Mouse (Mus musculus) limb, embryonic 11.5 days (tissue): Measurements from ENCODE around the gene Ube2v1. TPM values are rescaled to one million over a fixed set of nuclear protein-coding genes. Genes with fewer than 3 reads are reported as not detected.

ENCODE experiments used
- ATAC-seq: fragments of 200-750 bp; cut with Nextera tagmentation; 2 replicates; pipeline ENCODE4 v1.8.0; 2017; ENCODE audit warnings: low read depth; ENCODE audit not compliant: insufficient number of reproducible peaks, low FRiP score, low TSS enrichment
- DNase-seq: peaks from one replicate; pipeline ENCODE4 v3.0.0-alpha.2; 2015; ENCODE audit warnings: low spot score
- H3K27ac ChIP-seq: fragments of 300-500 bp; sonication (generic); replicated peaks from 2 replicates; pipeline ENCODE4 v1.5.1; 2014; ENCODE audit warnings: low read depth, mild to moderate bottlenecking, low read length
- H3K27me3 ChIP-seq: fragments of 300-500 bp; sonication (generic); 2 replicates; pipeline ENCODE4 v1.6.1; 2014; ENCODE audit warnings: mild to moderate bottlenecking, low read length, mixed read lengths; ENCODE audit not compliant: control insufficient read depth, insufficient read depth
- H3K36me3 ChIP-seq: fragments of 300-500 bp; sonication (generic); 2 replicates; pipeline ENCODE4 v1.6.1; 2014; ENCODE audit warnings: mild to moderate bottlenecking, low read length, moderate library complexity, mixed read lengths; ENCODE audit not compliant: control insufficient read depth, insufficient read depth
- H3K4me1 ChIP-seq: fragments of 300-500 bp; sonication (generic); 2 replicates; pipeline ENCODE4 v1.6.1; 2014; ENCODE audit warnings: low read length, mixed read lengths; ENCODE audit not compliant: control insufficient read depth, insufficient read depth
- H3K4me2 ChIP-seq: fragments of 300-500 bp; sonication (generic); 2 replicates; pipeline ENCODE4 v1.6.1; 2014; ENCODE audit warnings: low read depth, mild to moderate bottlenecking, moderate library complexity; ENCODE audit not compliant: severe bottlenecking
- H3K4me3 ChIP-seq: fragments of 300-500 bp; sonication (generic); 2 replicates; pipeline ENCODE4 v1.5.1; 2014; ENCODE audit warnings: low read depth, low read length
- H3K9ac ChIP-seq: fragments of 300-500 bp; sonication (generic); 2 replicates; pipeline ENCODE4 v1.6.1; 2014; ENCODE audit warnings: mild to moderate bottlenecking, low read length
- H3K9me3 ChIP-seq: fragments of 300-500 bp; sonication (generic); 2 replicates; pipeline ENCODE4 v1.6.1; 2016; ENCODE audit warnings: low read length; ENCODE audit not compliant: control insufficient read depth
- WGBS: fragments of 180-500 bp; shearing (Covaris S2); extraction: QIAGEN DNeasy Blood & Tissue Kit; methylation state at CpG from one replicate; pipeline ENCODE4 v1.1.7; 2014; 5-methylcytosine and 5-hydroxymethylcytosine counted together
- polyA plus RNA-seq: library from polyadenylated mRNA; unstranded; fragments of >200 nt; fragmentation: Nextera tagmentation; extraction: Ambion mirVana; gene quantifications from 2 replicates; pipeline ENCODE4 v1.2.1, GENCODE M21; 2014

Gene Ube2v1
- polyA plus RNA-seq, 1 experiment from 2014 or later = 267 TPM

GRCm38 (mm10) chr2:167596726-167597491, 35.0 kb downstream of the Ube2v1 start:
- ATAC-seq = peak; percentile 45
- Histone ChIP-seq H3K36me3 (no peaks in the 10 kb centered on the region), H3K27ac (peak overlapping the region; percentile 91), H3K9me3 (no peaks in the 10 kb centered on the region), H3K9ac (peak overlapping the region; percentile 45), H3K4me1 (peaks cover 40% of the 10 kb centered on the region), H3K27me3 (no peaks in the 10 kb centered on the region), H3K4me3 (peak overlapping the region; percentile 20; the same call in 1 of the 2 replicates), H3K4me2 (peak overlapping the region; percentile 34)
- peak; percentile 60 for DNase-seq
- 7% methylated on average over 27 of the region's 27 CpGs for WGBS

- Histone ChIP-seq H3K4me2 (peak overlapping the region; percentile 23), H3K27ac (peak overlapping the region; percentile 91), H3K9ac (no peak overlapping the region), H3K36me3 (no peaks in the 10 kb centered on the region), H3K4me3 (0 out of 2 replicates have a peak overlapping the region, but pooled peaks have one; percentile 5), H3K4me1 (peaks cover 40% of the 10 kb centered on the region), H3K9me3 (no peaks in the 10 kb centered on the region), H3K27me3 (no peaks in the 10 kb centered on the region)
- no peak for DNase-seq
- 6% methylated on average over 3 of the region's 4 CpGs for WGBS
- ATAC-seq = peak; percentile 32
Observed at GRCm38 (mm10) chr2:167596262-167596661, 35.6 kb downstream of the Ube2v1 start.

GRCm38 (mm10) chr2:167595761-167596171, 36.1 kb downstream of the Ube2v1 start:
- peak overlapping the region; percentile 91 for H3K27ac ChIP-seq
- H3K4me1 ChIP-seq = peaks cover 40% of the 10 kb centered on the region
- 7% methylated on average over 14 of the region's 14 CpGs for WGBS
- no peak overlapping the region for H3K9ac ChIP-seq
- ATAC-seq (peak; percentile 69), DNase-seq (peak; percentile 92)
- H3K9me3 ChIP-seq = no peaks in the 10 kb centered on the region
- H3K36me3 ChIP-seq = no peaks in the 10 kb centered on the region
- peak overlapping the region; percentile 23; the same call in 1 of the 2 replicates for H3K4me2 ChIP-seq
- 0 out of 2 replicates have a peak overlapping the region, but pooled peaks have one; percentile 5 for H3K4me3 ChIP-seq
- no peaks in the 10 kb centered on the region for H3K27me3 ChIP-seq

- Histone ChIP-seq H3K27ac (peak overlapping the region; percentile 31), H3K9me3 (no peaks in the 10 kb centered on the region), H3K9ac (peak overlapping the region; percentile 0; the same call in 1 of the 2 replicates), H3K4me1 (peaks cover 44% of the 10 kb centered on the region), H3K36me3 (no peaks in the 10 kb centered on the region), H3K4me3 (no peak overlapping the region), H3K27me3 (no peaks in the 10 kb centered on the region), H3K4me2 (no peak overlapping the region; the same call in 1 of the 2 replicates)
- 14% methylated on average over 10 of the region's 10 CpGs for WGBS
- ATAC-seq (no peak), DNase-seq (peak; percentile 56)
Observed at GRCm38 (mm10) chr2:167594444-167594934, 37.4 kb downstream of the Ube2v1 start.

GRCm38 (mm10) chr2:167593551-167594250, 38.2 kb downstream of the Ube2v1 start:
- no peaks in the 10 kb centered on the region for H3K36me3 ChIP-seq
- no peak overlapping the region; the same call in 1 of the 2 replicates for H3K9ac ChIP-seq
- no peak overlapping the region for H3K4me3 ChIP-seq
- H3K9me3 ChIP-seq = no peaks in the 10 kb centered on the region
- DNase-seq (no peak), ATAC-seq (no peak)
- H3K4me2 ChIP-seq = no peak overlapping the region
- H3K4me1 ChIP-seq = peaks cover 50% of the 10 kb centered on the region
- H3K27me3 ChIP-seq = no peaks in the 10 kb centered on the region
- peak overlapping the region; percentile 4 for H3K27ac ChIP-seq
- WGBS = 74% methylated on average over 4 of the region's 4 CpGs

GRCm38 (mm10) chr2:167588774-167589577, 42.9 kb downstream of the Ube2v1 start:
- Histone ChIP-seq H3K27ac (peak overlapping the region; percentile 52), H3K36me3 (no peaks in the 10 kb centered on the region), H3K4me3 (0 out of 2 replicates have a peak overlapping the region, but pooled peaks have one; percentile 10), H3K4me2 (peak overlapping the region; percentile 29; the same call in 1 of the 2 replicates), H3K9me3 (no peaks in the 10 kb centered on the region), H3K9ac (peak overlapping the region; percentile 41; the same call in 1 of the 2 replicates), H3K4me1 (peaks cover 37% of the 10 kb centered on the region), H3K27me3 (no peaks in the 10 kb centered on the region)
- 15% methylated on average over 21 of the region's 21 CpGs for WGBS
- no peak for DNase-seq
- no peak for ATAC-seq

GRCm38 (mm10) chr2:167586976-167587375, 44.9 kb downstream of the Ube2v1 start:
- Histone ChIP-seq H3K4me1 (peaks cover 46% of the 10 kb centered on the region), H3K36me3 (no peaks in the 10 kb centered on the region), H3K9ac (no peak overlapping the region), H3K9me3 (no peaks in the 10 kb centered on the region), H3K4me3 (no peak overlapping the region), H3K4me2 (no peak overlapping the region), H3K27ac (0 out of 2 replicates have a peak overlapping the region, but pooled peaks have one; percentile 14), H3K27me3 (no peaks in the 10 kb centered on the region)
- no peak for DNase-seq
- ATAC-seq = no peak
- WGBS = 5% methylated on average over 9 of the region's 9 CpGs
